Mouse (Mus musculus) ovary, postnatal 36 days (tissue): ENCODE data around the gene Gm26938.

Experiments
- DNase-seq: peaks from one replicate; pipeline ENCODE4 v3.0.0; 2022; ENCODE audit warnings: low spot score, mixed read lengths

Gm26938 gene

DNA sequence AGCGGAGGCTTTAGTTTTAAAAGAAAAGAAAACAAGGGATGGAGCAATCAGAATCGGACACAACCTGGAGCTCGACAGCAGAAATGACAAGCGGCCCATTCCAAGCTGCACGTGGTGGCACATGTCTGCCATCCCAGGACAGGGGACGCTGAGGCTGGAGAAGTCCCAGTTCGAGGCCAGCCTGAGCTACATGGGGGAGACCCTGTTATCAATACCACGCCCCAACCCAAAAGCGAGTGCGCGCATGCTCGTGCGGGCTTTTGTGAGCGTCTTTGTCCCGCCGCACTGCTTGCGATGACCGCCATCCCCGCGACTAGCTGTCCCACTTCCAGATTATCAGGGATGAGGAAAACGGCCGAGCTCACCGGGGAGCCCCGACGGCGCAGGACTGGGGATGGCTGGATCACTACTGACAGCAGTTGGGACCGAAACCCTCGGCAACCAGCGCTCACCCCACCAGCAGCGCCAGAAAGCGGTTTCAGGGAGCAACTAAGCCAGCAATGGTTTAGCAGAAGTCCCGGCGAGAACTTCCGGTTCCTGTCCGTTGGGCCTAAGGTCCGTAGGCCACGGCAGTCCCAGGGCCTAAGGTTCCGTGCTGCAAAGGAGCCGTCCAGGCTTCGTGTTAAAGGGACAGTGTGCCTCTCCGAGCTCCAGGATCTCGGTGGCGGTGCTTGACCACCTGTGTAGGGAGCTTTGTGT is at the start of gene Gm26938, which contains the start of gene Psmg3:
Gene Gm26938 (minus strand): TSS at position 51 of the 699 bp plus-strand sequence.
Gene Psmg3 (minus strand): TSS at position 529 of the 699 bp plus-strand sequence.
- peak; percentile 89 for DNase-seq

DNA sequence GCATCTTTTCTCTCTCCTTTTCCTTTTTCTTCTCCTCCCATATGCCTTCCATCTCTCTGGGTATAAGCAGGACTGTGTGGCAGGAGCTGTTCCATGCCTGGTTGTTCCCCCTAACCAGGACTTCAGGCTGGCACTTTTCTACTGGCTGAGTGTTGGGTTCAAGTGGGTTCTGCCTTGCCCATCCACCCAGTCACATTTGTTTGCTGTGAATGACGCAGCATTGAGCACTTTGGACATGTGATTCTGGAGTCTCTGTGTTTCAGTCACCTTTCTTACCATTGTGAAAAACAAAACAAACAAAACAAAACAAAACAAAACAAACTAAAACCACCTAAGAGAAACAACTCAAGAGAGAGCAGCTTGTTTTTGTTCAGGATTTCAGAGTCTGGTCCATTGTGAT is 45.3 kb upstream of the Gm26938 start:
- no peak for DNase-seq

DNA sequence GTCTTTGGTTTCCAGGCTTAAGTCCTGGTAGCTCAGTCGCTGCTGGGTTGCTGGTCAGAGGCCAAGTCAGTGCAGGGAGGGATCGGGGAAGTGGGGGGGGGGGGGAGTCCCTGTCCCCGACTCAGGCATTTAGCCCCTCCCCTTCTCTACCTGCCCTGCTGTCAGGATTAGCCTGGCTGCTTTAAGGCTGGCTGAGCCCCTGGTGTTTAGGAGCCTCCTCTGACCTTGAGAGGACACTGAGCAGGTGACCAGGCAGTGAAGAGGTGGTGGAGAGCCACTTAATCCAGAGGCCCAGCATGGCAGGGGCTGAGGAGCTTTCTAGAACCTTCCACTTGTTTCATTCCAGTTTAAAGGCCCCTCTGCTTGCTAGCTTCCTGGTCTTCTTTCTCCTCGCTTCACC is 44.7 kb upstream of the Gm26938 start:
- DNase-seq: no peak

DNA sequence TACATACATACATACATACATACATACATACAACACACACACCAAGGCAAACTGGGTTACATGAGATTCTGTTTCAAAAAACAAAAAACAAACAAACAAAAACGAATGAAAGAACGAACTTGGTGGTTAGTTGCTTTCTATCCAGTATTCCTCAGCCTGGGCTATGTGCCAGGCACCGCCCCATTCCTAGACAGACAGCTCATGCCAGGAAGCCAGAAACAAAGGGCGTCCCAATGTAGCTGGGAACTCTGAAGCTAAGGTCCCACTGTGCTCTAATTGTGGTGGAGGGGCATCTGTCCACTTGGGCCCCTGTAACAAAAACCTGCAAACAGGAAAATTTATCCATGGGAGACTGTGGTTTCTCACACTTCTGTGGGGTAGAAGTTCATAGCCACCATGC is 36.6 kb upstream of the Gm26938 start:
- peak; percentile 52 for DNase-seq

DNA sequence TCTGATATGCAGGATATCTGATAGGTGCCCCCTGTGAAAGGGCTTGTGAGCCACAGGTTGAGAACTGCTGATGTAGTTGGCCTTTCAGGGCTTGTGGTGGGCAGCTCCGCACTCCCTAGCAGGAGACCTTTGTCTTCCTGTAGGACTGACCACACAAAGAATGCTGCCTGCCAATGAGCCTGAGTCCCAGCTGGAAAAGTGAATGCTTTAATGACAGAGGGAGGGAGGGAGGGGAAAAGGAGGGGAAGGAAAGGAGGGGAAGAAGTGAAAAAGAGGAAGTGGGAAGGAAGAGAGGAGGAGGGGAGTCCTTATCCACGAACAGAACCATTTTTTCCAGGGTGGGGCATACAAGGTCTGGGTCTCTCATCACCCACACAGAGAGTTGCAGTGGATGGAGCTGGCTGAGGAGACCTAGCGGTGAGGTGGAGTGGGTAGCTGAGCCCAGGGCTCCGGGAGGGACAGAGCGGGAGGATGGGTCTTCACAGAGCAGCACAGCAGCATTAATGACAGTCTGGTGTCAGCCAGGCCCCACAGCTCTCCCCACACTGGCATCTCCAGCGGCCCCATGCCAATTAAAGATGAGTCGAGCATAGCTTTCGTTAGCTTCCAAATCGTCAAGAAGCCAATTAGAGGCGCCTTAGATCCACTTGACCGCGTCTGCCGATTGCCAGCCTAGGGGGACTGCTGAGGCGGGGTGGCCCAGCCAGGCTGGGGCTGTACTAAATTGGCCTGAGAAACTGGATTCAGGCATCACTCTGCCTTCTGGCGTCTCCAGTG is 34.3 kb upstream of the Gm26938 start:
- DNase-seq: no peak

DNA sequence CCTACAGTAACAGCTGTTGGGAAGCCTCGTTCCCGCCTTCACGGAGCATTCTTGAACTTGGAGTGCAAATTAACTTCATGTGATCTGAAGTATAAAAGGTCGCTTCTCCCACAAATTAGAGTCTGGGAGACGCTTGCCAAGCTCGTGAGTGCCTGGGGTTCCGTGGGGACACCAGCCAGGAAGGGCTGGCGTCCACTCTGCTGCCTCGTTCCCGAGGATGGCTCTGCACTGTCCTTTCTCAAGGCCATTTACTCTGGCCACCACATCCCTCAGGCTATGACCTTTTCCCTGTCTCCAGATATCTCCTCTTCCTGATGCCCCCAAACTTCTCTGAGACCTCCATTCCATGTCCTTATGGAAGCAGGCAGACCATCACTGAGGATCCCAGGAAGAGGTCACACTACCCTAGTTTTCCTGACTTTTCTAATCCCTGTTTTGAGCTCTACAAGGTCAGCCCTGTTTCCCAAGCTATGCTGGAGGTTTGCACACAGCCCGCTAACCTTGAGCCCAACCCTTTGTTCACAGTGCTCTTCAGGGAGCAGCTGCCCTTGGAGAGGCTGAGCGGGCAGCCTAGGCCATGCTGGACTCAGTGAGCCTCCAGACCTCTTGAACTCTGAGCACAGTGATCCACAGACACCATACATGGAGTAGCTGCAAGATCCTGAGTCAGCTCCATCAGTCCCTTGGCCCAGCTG is 23.6 kb upstream of the Gm26938 start:
- DNase-seq: peak; percentile 51

DNA sequence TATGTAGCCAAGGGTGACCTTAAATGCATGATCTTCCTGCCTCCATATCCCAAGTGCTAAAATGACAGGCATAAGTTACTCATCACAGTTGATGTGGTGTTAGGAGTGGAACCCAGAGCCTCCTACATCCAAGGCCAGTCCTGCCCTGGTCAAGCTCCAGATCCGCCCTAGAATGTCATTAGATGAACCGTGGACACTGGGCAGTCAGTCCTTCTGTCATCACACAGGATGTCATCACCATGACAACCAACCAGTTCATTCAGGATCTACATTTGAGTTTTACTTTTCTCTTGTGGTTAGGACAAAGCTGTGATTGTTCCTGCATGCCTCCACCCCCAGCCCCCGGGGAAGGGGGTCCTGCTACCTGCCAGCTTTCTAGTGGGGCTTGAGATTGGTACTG is 12.9 kb upstream of the Gm26938 start:
- DNase-seq: no peak

DNA sequence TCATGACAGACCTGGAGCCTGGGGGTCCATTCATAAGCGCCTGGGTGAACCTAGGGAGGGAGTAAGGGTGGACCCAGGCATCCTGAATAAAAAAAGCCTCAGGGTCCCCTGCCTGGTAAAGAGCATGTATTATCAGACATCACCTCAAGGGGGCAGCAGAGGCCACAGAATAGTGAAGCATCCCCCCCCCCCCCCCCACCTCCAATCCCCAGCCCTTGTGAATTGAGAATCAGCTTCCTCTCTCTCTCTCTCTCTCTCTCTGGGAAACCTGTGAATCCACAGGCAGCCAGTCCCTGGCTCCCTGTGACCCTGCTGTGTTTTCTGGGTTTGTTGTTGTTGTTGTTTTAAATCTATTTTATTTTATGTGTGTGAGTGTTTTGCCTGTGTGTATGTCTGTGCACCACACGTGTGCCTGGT is 12.3 kb upstream of the Gm26938 start:
- DNase-seq: peak; percentile 35

DNA sequence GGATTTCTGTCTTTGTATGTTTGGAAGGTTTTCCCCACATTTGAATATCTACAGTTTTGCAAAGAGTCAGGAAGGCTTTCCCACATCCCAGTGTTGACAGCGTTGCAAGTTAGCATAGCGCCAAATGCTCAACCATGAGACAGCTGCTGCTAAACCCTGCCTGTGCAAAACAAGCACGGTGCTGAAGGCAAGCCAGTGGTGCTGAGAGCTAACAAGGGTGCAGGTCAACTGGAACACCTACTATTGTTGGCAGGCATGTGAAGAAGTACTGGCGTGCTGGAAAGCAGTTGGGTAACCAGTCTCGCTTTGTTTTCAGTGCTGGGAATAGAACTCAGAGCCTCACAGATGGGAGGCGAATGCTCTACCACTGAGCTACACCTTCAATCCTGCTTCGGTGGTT is 9.5 kb upstream of the Gm26938 start:
- no peak for DNase-seq

DNA sequence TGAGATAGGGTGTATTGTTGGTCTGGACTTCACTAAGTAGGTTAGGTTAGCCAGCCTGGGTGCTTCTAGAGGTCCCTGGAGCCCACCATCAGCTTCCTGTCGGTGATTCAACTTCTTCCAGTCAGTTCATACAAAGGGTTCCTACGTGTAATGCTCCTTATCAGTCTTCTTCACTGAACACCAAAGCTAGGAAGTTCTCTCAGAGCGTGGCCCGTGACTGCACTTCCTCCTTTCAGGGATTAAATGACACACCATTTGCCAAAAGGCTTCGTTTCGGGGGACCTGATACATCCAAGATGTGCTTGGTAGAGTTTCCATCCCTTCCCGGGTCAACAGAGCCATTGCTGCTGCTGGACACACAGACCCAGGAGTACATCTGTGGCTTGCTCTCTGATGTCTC is 5.9 kb upstream of the Gm26938 start:
- no peak for DNase-seq

DNA sequence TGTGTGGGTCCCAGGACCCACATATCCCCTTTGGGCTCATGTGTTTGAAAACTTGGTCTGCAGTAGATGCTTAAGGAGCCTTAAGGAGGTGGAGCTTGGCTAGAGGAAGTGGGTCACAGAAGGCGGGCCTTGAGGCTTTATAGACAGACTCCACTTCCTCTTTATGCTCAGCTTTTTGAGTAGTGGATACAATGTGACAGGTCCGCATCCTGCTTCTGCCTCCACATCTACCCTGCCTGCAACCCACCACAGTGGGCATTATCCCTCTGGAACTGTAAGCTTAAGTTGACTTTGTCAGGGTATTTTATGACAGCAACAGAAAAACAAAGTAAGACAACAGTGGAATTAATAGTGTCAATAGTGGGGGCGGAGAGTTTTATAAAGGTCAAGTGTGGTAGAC is 4.5 kb upstream of the Gm26938 start:
- no peak for DNase-seq

DNA sequence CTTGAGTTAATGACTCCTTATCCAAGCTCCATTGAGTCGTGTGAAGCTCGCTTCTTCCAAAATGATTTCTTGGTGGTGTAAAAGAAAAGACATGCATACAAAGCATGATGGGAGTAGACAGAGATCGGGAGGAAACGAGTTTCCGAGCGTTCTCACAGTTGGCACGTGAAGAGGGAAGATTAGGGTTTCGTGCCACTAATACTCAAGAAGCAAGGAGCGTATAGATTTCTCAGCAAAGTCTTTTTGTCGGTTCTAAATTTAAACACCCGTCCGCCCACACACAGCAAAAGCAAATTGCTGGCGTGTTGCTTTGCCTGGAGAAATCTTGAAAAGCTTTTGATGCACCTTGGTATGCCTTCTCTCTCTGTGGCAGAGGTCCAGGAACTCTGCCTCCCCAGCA is 3.2 kb upstream of the Gm26938 start:
- no peak for DNase-seq

DNA sequence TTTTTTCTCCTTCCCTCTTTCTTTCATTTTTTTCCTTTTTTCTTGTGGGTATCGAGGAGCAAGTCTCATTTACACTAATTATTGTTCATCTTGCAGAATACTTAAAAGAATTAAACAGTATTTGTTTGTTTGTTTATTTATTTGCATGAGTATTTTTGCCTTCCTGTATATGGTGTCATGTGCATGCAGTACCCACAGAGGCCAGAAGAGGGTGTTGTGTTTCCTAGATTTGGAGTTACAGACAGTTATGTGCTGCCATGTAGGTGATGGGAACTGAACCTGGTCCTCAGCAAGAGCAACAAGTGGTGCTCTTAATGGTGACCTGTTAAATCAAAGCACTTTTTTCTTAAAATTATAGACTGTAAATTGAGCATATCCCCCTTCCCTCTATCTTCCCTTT is 1.4 kb upstream of the Gm26938 start:
- no peak for DNase-seq

DNA sequence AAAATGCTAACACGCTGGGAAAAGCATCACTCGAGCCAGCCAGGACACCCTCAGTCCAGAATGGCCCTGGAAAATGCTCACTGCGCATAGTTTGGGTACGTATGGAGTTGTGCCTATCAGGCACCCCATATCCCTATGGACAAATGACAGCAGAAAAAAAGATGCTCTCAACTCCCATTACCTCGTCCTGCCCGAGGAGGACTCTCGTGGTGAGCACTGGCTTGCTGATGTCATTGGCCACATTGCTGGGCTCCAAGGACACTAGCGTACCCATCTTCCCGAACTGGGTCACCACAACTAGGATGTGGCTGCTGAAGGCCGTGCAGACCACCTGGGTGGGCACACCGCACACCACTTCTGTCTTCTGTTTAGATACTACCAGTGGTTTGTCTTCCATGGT is 260 bp downstream of the Gm26938 start:
- no peak for DNase-seq

DNA sequence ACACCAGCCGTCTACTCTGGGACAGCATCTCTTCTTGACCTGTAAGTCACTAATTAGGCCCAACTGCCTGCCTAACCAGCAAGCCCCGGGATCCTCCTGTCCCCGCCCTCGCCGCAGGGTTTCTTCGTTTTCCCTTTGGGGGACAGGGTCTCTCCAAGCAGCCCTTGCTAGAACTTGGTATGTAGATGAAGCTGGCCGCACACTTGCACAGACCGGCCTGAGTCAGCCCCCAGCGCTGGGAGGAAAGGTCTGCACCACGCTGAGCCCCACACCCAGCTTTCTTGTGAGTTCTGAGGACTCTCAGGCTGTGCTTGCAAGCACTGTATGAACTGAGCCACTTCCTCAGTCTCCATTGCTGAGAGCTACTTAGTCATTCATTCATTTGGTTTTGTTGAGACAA is 1.7 kb downstream of the Gm26938 start:
- no peak for DNase-seq

DNA sequence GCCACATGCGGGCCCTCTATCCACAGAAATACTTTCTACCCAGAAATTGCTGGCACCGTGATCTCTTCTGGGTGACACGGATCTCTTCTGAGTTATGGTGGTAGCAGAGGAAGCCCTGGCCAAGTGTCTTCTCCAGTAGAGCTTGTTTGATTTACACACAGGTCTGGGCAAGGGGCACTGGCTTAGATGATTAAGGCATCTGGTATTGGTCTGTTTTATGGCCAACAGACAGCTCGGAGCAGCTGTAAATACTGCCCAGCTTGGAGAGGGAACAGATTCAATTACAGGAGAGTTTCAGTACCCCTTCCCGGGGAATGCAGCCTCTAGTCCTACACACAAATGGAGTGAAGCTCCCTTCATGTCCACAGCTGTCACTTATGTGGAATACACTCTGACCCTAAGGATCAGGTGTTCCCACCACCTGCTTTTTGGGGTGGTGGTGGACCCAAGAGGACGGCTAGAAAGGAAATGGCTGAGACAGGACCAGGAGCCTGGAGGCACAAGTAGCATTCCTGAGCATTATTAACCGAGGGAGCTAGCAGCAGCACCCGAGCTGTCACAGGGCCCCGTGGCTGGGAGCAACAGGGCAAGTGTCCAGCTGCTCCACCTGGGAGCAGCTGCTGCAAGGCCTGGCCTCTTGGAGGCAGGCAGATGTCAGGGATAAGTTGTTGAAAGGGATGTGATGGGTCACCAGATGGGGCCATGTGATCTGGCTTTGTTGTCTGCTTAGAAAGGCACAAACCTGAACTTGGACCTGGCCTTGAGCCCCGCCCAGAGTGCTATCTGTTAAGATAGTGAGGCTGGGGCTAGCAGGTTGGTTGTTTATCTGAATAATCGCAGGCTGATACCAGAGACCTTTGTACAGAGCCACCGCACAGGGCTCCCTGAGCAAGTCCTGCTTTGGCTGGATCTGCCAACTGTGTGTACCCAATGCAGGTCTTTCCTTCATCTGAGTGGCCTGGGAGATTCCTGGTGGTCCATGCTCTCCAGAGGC is 4.4 kb downstream of the Gm26938 start:
- no peak for DNase-seq

DNA sequence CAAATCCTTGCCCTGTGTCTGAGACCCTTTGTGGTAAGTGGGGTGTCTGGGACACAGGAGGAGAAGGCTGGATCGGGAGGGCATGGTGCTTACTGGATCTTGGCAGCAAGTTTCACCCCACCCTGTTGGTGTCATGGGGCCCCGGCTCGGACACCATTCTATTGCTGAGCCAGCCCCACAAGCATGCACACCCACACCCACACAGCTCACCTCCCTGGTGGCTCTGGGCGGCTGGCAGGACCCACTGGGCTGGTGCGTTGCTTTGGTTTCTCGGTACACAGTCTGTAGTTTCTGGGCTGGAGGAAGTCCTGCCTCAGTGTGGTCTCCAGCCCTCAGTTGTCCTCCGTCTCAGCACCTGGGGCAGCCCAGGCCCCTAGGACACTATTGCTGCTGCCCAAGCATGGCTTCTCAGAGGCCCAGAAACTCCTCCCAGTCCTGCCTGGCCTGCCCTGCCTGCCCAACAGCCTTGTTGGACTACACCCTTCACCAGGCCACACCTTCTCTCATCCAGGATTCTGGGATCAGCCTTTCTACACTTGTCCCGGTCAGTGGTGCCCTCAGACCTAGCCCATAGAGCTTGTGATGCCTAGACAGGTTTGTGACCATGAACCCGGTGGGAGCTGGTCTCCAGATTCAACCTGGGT is 6.5 kb downstream of the Gm26938 start, which contains the start of gene Tmem184a:
Gene Tmem184a (minus strand): TSS at position 380 of the 644 bp plus-strand sequence.
- DNase-seq: no peak

DNA sequence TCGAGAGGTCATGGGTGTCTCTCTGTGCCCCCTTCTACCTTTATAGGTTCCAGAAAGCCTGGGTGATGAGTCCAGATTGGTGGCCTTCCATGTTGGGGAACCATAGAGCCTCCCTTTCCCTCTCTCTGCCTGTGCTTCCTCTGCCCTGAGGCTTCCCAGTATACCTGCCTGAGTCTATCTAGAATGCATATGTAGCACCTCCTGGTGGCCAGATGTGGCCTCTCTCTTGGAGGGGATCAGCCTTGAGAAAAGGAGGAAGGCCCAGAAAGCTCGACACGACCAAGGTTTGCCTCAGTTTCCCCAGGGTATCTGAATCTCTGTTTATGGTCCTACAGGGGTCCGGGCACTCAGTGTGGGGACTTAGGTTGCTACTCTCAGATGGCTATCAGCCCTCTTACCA is 7.4 kb downstream of the Gm26938 start:
- peak; percentile 54 for DNase-seq

DNA sequence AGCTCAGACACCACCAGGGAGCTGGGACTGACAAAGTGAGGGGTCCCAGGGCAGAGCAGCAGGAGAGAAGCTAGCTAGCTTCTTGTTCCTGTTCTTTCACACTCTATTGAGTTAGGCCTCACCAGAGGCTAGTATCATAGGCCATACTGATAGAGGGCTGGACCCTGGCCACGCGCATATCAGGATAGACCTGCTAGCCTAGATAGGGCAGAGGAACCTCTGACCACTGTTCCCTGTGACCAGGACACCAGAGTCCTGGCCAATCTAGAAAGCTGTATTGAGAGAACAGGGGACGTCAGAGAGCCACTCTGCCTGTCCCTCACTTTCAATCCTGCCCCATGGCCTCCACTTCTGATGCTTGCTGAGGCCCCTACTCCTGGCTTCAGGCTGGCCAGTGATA is 8.2 kb downstream of the Gm26938 start:
- DNase-seq: no peak

DNA sequence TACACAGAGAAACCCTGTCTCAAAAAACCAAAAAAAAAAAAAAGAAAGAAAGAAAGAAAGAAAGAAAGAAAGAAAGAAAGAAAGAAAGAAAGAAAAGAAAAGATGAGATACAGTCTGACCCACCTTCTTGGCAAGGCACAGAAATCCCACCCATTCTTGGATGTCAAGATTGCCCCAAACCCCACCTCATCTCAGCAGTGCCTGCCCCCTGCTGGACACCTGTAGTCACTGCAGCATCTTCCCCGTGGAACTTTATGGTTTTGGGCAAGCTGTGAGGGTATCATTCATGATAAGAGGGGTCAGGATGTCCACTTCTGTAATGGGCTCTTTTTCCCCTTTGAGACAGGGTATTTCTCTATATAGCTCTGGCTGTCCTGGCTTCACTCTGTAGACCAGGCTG is 8.9 kb downstream of the Gm26938 start:
- DNase-seq: no peak

DNA sequence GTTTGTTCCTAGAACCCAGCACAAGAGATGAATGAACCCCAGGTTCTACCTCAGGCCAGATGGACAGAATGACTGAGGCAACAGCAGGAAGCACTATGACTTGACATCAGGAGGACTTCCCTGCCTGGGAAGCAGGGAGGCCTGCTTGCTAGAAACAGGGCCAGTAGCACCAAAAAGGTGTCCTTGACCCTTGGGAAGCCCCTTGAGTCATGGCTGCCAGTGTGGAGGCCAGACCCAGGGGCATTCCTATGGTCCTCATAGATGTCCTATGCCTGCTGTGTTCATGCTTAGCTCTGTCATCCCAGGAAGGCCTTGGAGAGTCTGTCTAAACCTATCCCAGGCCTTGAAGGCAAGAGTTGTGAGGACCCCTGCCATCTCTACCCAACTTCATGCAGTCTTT is 9.8 kb downstream of the Gm26938 start:
- no peak for DNase-seq
